Mouse (Mus musculus): ENCODE measurements around the gene Ifi27l2a. TPM values are rescaled to one million over a fixed set of nuclear protein-coding genes. Genes with fewer than 3 reads are reported as not detected.
A peak's percentile ranks its signal among the peaks of the same experiment; 100 is the strongest.
"Not testable (repeated sequence)": the region's sequence is repeated elsewhere in the genome, so short reads cannot be mapped to it uniquely, and the experiment has no call there.

Gene Ifi27l2a
- polyA plus RNA-seq, 1 experiment: 286 TPM

DNA sequence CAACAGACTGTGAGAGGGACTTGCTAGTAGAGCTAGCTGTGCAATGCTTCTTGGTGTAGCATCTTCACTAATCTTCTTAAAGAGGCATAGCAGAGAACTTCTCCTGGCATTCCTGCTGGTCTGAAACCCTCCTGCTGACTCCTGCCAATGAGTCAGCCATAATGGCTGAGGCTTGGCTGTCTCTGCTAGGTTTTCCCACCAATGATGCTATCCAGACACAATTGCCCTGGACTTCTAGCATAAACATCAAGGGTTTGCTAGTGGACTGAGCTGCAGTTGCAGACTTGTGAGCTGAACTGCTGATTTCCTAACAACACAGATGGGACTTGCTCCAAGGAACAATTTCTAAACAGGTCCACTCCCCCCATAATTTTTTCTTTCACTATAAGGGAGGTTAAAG is 9.9 kb upstream of the Ifi27l2a start:
- no peak for TF ChIP-seq CTCF (IDR thresholded peaks at IDR 0.05; ENCODE audit: extremely low read depth, insufficient read length, insufficient replicate concordance, low read depth, low read length)
- TF ChIP-seq POLR2A (IDR thresholded peaks at IDR 0.05; ENCODE audit: low read depth, low read length): no peak
- peaks cover 15% of the 10 kb centered on the region for H3K36me3 ChIP-seq (ENCODE audit: control insufficient read depth, insufficient read depth, low read length)
- no peak overlapping the region for H3K4me3 ChIP-seq (ENCODE audit: low read depth, low read length)
- H3K4me1 ChIP-seq (ENCODE audit: control insufficient read depth, insufficient read depth, insufficient read length, low read length): peaks cover 7% of the 10 kb centered on the region; the same call in 1 of the 2 replicates
- H3K27me3 ChIP-seq (ENCODE audit: control insufficient read depth, insufficient read depth, low read length): no peaks in the 10 kb centered on the region
- H3K27ac ChIP-seq (ENCODE audit: insufficient read depth, low read depth, low read length): peak overlapping the region; percentile 35

DNA sequence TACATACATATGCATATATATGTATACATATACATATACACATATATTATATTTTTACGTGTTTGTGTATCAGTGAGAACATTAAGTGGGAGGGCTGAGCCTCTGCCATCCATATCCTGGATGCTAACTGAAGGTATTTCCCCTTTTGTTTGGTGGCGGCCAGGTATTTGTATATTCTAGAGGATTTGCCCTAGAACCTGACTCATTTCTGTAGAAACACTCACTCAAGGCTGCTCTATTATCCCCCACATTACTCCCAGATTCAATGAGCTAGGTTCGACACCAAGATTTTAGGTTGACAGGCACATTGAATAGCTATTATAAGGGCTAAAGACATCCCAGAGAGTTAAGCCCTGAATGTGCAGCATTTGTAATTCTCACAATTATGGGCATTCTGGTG is 1.6 kb upstream of the Ifi27l2a start:
- H3K4me1 ChIP-seq (ENCODE audit: control insufficient read depth, insufficient read depth, insufficient read length, low read length): peaks cover 7% of the 10 kb centered on the region
- H3K36me3 ChIP-seq (ENCODE audit: control insufficient read depth, insufficient read depth, low read length): peaks cover 2% of the 10 kb centered on the region; the same call in 1 of the 2 replicates
- TF ChIP-seq POLR2A (IDR thresholded peaks at IDR 0.05; ENCODE audit: low read depth, low read length): no peak
- no peak for TF ChIP-seq CTCF (IDR thresholded peaks at IDR 0.05; ENCODE audit: extremely low read depth, insufficient read length, insufficient replicate concordance, low read depth, low read length)
- no peak overlapping the region for H3K27ac ChIP-seq (ENCODE audit: insufficient read depth, low read depth, low read length)
- 85% methylated on average over 3 of the region's 3 CpGs for WGBS
- H3K27me3 ChIP-seq (ENCODE audit: control insufficient read depth, insufficient read depth, low read length): no peaks in the 10 kb centered on the region
- H3K4me3 ChIP-seq (ENCODE audit: low read depth, low read length): no peak overlapping the region

- H3K27me3 ChIP-seq (ENCODE audit: control insufficient read depth, insufficient read depth, low read length); H3K36me3 ChIP-seq (ENCODE audit: control insufficient read depth, insufficient read depth, low read length); H3K4me3 ChIP-seq (ENCODE audit: low read depth, low read length); H3K27ac ChIP-seq (ENCODE audit: insufficient read depth, low read depth, low read length); H3K4me1 ChIP-seq (ENCODE audit: control insufficient read depth, insufficient read depth, insufficient read length, low read length): not testable (repeated sequence)
- 31% methylated on average over 6 of the region's 7 CpGs for WGBS
Measured at GRCm38 (mm10) chr12:103444261-103444660, 781 bp upstream of the Ifi27l2a start.

GRCm38 (mm10) chr12:103437601-103438000 is 5.9 kb downstream of the Ifi27l2a start:
- TF ChIP-seq POLR2A (IDR thresholded peaks at IDR 0.05; ENCODE audit: low read depth, low read length) (no peak), CTCF (IDR thresholded peaks at IDR 0.05; ENCODE audit: extremely low read depth, insufficient read length, insufficient replicate concordance, low read depth, low read length) (no peak)
- 91% methylated on average over 1 of the region's 1 CpGs for WGBS
- peaks cover 15% of the 10 kb centered on the region; the same call in 1 of the 2 replicates for H3K4me1 ChIP-seq (ENCODE audit: control insufficient read depth, insufficient read depth, insufficient read length, low read length)
- no peak overlapping the region for H3K4me3 ChIP-seq (ENCODE audit: low read depth, low read length)
- H3K27me3 ChIP-seq (ENCODE audit: control insufficient read depth, insufficient read depth, low read length): no peaks in the 10 kb centered on the region
- no peak overlapping the region for H3K27ac ChIP-seq (ENCODE audit: insufficient read depth, low read depth, low read length)
- peaks cover 17% of the 10 kb centered on the region; the same call in 1 of the 2 replicates for H3K36me3 ChIP-seq (ENCODE audit: control insufficient read depth, insufficient read depth, low read length)

DNA sequence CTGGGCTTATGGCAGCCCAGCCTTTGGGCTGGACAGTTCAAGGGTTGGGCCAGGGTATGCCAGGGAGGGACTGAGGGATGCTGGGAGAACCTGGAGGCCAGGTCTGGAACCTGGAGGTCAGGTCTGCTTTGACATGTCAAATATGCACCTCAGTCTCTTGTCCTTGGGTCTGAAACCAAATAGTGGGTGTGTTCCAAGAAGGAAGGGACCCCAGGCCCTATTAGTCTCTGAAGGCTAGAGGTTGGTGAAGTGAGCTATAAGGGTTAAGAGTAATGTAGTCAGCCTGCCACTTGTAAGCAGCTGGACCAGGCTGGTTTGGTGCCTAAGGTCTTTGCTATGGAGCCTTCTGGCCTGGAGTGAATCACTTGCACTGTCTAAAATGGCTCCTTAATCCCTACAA is 8.6 kb downstream of the Ifi27l2a start:
- Histone ChIP-seq H3K4me3 (ENCODE audit: low read depth, low read length) (peak overlapping the region; percentile 16; the same call in 1 of the 2 replicates), H3K4me1 (ENCODE audit: control insufficient read depth, insufficient read depth, insufficient read length, low read length) (peaks cover 13% of the 10 kb centered on the region; the same call in 1 of the 2 replicates), H3K27ac (ENCODE audit: insufficient read depth, low read depth, low read length) (peak overlapping the region; percentile 92)

DNA sequence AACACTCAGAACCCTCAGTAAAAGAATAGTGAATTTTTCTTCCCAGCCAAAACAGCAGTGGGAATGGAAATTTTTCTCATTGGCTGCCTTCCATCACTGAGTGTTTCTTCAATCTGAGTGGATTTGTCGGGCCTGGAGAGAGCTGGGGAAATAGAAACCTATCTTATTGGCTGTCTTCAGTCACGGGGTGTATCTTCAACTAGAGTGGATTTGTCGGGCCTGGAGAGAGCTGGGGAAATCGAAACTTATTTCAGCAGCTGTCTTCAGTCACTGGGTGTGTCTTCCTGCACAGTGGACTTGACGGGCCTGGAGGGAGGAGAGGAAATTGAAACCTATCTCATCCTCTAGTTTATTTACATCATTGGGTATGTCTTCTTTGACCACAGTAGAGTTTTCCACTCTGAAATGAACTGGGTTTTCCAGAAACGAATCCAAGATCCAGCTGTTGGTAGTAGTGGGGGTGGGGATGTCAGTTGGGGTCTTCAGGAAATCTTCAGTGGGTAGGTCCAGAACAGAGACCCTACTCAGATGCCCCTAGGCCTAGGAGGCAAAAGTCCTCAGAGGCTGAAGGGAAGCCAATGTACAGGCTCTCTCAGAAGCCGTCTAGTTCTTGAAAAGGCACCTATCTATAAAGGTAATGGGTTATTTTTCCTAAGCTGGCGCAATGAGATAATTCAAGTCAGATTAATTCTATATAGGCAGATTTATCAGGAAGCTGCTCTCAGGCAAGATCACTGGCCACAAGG is 9.3 kb downstream of the Ifi27l2a start, which contains the start of gene Ifi27:
Gene Ifi27 (plus strand): TSS at position 226 of the 746 bp plus-strand sequence.
- WGBS: 17% methylated on average over 8 of the region's 8 CpGs
- H3K27me3 ChIP-seq (ENCODE audit: control insufficient read depth, insufficient read depth, low read length): no peaks in the 10 kb centered on the region
- peaks cover 13% of the 10 kb centered on the region; the same call in 1 of the 2 replicates for H3K4me1 ChIP-seq (ENCODE audit: control insufficient read depth, insufficient read depth, insufficient read length, low read length)
- peak within 1 kb of the TSS; percentile 17; the same call in 1 of the 2 replicates for H3K4me3 ChIP-seq (ENCODE audit: low read depth, low read length)
- H3K36me3 ChIP-seq (ENCODE audit: control insufficient read depth, insufficient read depth, low read length): peaks cover 9% of the 10 kb centered on the region; the same call in 1 of the 2 replicates
- H3K27ac ChIP-seq (ENCODE audit: insufficient read depth, low read depth, low read length): peak within 1 kb of the TSS; percentile 92
- TF ChIP-seq CTCF (IDR thresholded peaks at IDR 0.05; ENCODE audit: extremely low read depth, insufficient read length, insufficient replicate concordance, low read depth, low read length) (no peak), POLR2A (IDR thresholded peaks at IDR 0.05; ENCODE audit: low read depth, low read length) (0 out of 2 replicates have a peak, but pooled peaks have one; percentile 32)

More for the DNA sequence above, 8.6 kb downstream of the Ifi27l2a start:
- peaks cover 13% of the 10 kb centered on the region; the same call in 1 of the 2 replicates for H3K36me3 ChIP-seq (ENCODE audit: control insufficient read depth, insufficient read depth, low read length)
- TF ChIP-seq CTCF (IDR thresholded peaks at IDR 0.05; ENCODE audit: extremely low read depth, insufficient read length, insufficient replicate concordance, low read depth, low read length): no peak
- TF ChIP-seq POLR2A (IDR thresholded peaks at IDR 0.05; ENCODE audit: low read depth, low read length): no peak
- no peaks in the 10 kb centered on the region for H3K27me3 ChIP-seq (ENCODE audit: control insufficient read depth, insufficient read depth, low read length)

- no peak for TF ChIP-seq CTCF (IDR thresholded peaks at IDR 0.05; ENCODE audit: extremely low read depth, insufficient read length, insufficient replicate concordance, low read depth, low read length)
- no peak for TF ChIP-seq POLR2A (IDR thresholded peaks at IDR 0.05; ENCODE audit: low read depth, low read length)
- H3K36me3 ChIP-seq (ENCODE audit: control insufficient read depth, insufficient read depth, low read length): peaks cover 9% of the 10 kb centered on the region; the same call in 1 of the 2 replicates
- H3K27me3 ChIP-seq (ENCODE audit: control insufficient read depth, insufficient read depth, low read length): no peaks in the 10 kb centered on the region
- no peak overlapping the region for H3K4me3 ChIP-seq (ENCODE audit: low read depth, low read length)
- peak overlapping the region; percentile 73 for H3K27ac ChIP-seq (ENCODE audit: insufficient read depth, low read depth, low read length)
- peaks cover 13% of the 10 kb centered on the region; the same call in 1 of the 2 replicates for H3K4me1 ChIP-seq (ENCODE audit: control insufficient read depth, insufficient read depth, insufficient read length, low read length)
- 30% methylated on average over 2 of the region's 2 CpGs for WGBS
Measured at GRCm38 (mm10) chr12:103433430-103433829, 10.1 kb downstream of the Ifi27l2a start.
